Mouse (Mus musculus): ENCODE results near the gene Catsperz. TPM values are rescaled to one million over a fixed set of nuclear protein-coding genes. Genes with fewer than 3 reads are reported as not detected.

Catsperz gene
- polyA plus RNA-seq, 1 experiment from 2014 or later: 1.1 TPM

DNA sequence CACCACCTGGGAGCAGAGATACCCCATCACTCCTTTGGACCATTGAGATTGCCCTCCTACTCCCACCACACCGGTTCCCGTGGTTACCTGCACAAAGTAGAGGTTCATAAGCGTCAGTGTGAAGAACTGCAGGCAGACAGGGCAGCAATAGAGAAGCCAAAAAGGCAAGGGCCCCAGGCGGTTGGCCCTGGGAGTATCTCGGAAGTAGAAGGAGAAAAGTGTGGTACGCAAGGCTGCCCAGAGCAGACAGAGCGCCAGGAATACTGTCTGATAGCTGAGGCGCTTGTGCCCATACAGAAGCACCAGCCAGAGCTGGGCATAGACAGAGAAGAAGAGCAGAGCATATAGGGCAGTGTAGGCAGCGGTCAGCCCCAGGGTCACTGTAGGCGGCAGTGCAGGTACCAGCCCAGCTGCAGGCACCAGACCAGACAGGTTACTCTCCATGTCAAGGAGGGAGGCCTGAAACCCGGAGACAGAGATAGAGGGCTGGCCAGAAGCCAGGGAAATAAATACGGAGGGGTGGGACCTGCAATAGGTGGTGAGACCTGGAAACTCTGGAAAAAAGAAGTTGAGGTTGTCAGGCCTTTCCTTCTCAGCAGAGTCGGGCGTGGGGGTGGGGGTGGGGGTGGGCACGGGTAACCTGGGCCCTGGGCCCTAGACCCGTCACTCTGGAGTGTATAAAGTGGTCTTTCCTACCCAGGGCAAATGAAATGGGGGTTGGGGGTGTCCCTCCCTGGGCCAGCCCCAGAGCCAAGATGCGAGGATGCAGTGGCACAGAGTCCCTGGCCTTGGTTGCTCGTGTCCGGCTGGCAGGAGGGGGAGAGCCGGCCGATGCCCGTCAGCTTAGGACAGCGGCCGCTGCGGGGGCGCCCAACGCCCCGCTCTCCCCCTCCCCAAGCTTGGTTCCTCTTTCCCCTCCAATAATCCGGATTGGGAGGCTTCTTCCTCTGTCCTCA is 15.5 kb upstream of the Catsperz start:
- DNase-seq (ENCODE audit: low spot score): no peak
- Histone ChIP-seq H3K4me2 (ENCODE audit: low read length) (peak overlapping the region; percentile 97), H3K27ac (ENCODE audit: low read depth, low read length) (no peak overlapping the region), H3K36me3 (ENCODE audit: control insufficient read depth, insufficient read depth, low read length) (0 out of 2 replicates have a peak, but pooled peaks cover 3% of the 10 kb centered on the region), H3K27me3 (replicated peaks; ENCODE audit: control insufficient read depth, insufficient read depth, low read length) (peaks cover 8% of the 10 kb centered on the region), H3K9me3 (replicated peaks; ENCODE audit: control insufficient read depth, low read length) (no peaks in the 10 kb centered on the region), H3K9ac (ENCODE audit: low read length) (peak overlapping the region; percentile 86), H3K4me1 (ENCODE audit: control insufficient read depth, insufficient read depth, low read length) (peaks cover 25% of the 10 kb centered on the region), H3K4me3 (ENCODE audit: low read depth, low read length) (peak overlapping the region; percentile 77)
- WGBS: 22% methylated on average over 29 of the region's 29 CpGs
- peak; percentile 27 for ATAC-seq

DNA sequence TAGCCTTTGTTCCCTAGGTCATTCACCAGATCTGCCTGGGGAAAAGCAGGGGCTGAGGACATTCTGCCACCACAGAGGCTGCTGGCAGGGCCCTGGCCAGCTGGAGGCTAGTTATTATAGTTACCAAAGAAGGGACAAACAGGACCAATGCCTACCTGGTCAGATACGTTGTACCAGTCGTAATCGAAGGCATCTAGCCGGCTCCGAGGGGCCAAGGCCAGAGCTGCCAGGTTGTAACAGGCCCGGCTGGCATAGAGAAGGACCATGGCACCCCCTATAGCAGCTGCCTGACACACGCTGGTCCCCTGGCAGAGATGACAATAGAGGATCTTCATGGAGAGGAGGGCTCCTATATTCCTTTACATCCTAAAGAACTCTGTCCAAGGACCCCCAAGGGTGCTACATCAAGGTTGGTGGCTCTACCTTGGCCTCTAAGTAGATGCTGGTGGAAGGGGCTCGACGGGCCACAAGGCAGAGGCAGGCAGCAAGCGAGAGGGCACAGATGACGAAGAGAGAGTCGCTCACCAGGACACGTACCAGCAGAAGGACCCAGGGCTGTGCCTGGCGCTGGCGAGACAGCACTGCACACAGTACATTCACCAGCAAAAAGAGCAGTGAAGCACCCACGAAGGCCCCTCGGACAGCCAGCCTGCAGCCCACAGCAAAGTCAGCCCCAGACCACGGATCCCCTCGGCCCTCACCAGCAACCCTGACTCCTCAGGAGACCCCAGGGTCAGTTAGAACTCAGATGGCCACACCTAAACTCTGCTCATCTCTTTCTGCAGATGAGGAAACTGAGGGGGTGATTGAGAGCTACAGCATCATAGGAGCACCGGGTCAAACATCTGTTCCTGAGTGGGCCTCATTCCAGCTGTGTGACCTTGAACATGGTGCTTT is 14.2 kb upstream of the Catsperz start:
- no peak for ATAC-seq
- Histone ChIP-seq H3K4me1 (ENCODE audit: control insufficient read depth, insufficient read depth, low read length) (peaks cover 25% of the 10 kb centered on the region), H3K4me2 (ENCODE audit: low read length) (peak overlapping the region; percentile 97; the same call in 1 of the 2 replicates), H3K27ac (ENCODE audit: low read depth, low read length) (no peak overlapping the region), H3K27me3 (replicated peaks; ENCODE audit: control insufficient read depth, insufficient read depth, low read length) (peaks cover 19% of the 10 kb centered on the region), H3K9ac (ENCODE audit: low read length) (peak overlapping the region; percentile 1), H3K36me3 (ENCODE audit: control insufficient read depth, insufficient read depth, low read length) (no peaks in the 10 kb centered on the region), H3K4me3 (ENCODE audit: low read depth, low read length) (0 out of 2 replicates have a peak overlapping the region, but pooled peaks have one; percentile 77), H3K9me3 (replicated peaks; ENCODE audit: control insufficient read depth, low read length) (no peaks in the 10 kb centered on the region)
- no peak for DNase-seq (ENCODE audit: low spot score)
- 90% methylated on average over 20 of the region's 20 CpGs for WGBS

DNA sequence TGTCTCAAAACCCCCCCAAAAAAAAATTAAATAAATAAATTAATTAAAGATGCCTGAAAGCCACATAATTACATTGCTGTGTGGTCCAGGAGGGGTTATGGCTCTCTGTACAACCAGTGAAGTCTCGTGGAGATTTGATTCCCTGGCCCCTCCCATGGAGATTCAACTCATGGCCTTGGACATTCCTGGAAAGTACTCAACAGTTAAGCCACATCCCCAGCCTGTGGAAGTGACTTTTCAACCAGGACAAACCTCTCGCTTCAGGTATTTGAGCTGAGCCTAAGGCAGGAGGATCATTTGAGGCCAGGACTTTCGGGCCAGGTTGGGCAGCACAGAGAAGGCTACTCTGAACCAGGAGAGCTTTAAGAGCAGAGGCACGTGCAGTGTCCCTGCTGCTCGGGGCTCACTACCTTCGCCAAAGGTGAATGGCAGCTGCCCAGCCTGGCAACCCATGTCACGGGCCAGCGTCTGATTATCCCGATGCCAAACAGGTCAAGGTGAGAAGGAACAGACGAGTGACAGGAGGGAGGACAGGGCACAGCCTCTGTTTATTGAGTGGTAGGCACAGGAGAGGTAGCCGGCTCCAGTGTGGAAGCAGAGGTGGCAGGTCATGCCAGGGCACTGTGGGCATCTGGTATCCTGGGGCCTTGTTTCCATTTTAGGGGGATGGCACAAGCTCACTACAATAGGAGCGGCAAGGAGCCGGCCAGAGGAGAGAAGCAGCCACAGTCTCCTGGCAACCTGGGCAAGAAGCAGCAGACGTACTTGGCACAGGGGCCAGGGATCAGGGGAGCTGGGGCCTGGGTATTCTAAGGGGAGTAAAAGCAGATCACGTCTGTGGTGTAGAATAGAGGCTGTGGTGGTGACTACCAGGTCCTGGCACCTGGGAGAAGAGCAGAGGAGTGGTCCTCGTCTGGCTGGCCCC is 12.6 kb upstream of the Catsperz start:
- Histone ChIP-seq H3K36me3 (ENCODE audit: control insufficient read depth, insufficient read depth, low read length) (no peaks in the 10 kb centered on the region), H3K4me2 (ENCODE audit: low read length) (no peak overlapping the region), H3K9ac (ENCODE audit: low read length) (no peak overlapping the region), H3K27ac (ENCODE audit: low read depth, low read length) (no peak overlapping the region), H3K27me3 (replicated peaks; ENCODE audit: control insufficient read depth, insufficient read depth, low read length) (peaks cover 35% of the 10 kb centered on the region), H3K9me3 (replicated peaks; ENCODE audit: control insufficient read depth, low read length) (no peaks in the 10 kb centered on the region), H3K4me3 (ENCODE audit: low read depth, low read length) (no peak overlapping the region), H3K4me1 (ENCODE audit: control insufficient read depth, insufficient read depth, low read length) (peaks cover 25% of the 10 kb centered on the region)
- DNase-seq (ENCODE audit: low spot score) (no peak), ATAC-seq (no peak)
- 77% methylated on average over 16 of the region's 16 CpGs for WGBS

DNA sequence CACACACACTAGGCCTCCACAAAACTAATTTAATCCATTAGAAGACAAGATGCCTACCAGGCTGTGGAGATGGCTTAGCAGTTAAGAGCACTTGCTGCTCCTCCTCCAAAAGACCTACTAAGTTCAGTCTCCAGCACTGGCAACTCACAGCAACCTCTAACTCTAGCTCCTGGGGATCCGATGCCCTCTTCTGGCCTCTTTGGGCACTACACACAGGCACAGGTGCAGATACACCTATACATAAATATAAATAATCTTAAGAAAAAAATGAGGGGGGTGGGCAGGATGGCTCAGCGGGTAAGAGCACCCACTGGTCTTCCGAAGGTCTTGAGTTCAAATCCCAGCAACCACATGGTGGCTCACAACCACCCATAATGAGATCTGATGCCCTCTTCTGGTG is 11.1 kb upstream of the Catsperz start:
- Histone ChIP-seq H3K9ac (ENCODE audit: low read length) (no peak overlapping the region), H3K36me3 (ENCODE audit: control insufficient read depth, insufficient read depth, low read length) (no peaks in the 10 kb centered on the region), H3K9me3 (replicated peaks; ENCODE audit: control insufficient read depth, low read length) (no peaks in the 10 kb centered on the region), H3K27me3 (replicated peaks; ENCODE audit: control insufficient read depth, insufficient read depth, low read length) (peaks cover 49% of the 10 kb centered on the region), H3K27ac (ENCODE audit: low read depth, low read length) (no peak overlapping the region), H3K4me1 (ENCODE audit: control insufficient read depth, insufficient read depth, low read length) (peaks cover 21% of the 10 kb centered on the region), H3K4me3 (ENCODE audit: low read depth, low read length) (no peak overlapping the region), H3K4me2 (ENCODE audit: low read length) (no peak overlapping the region)
- 28% methylated on average over 3 of the region's 3 CpGs for WGBS
- no peak for DNase-seq (ENCODE audit: low spot score)
- ATAC-seq: no peak

DNA sequence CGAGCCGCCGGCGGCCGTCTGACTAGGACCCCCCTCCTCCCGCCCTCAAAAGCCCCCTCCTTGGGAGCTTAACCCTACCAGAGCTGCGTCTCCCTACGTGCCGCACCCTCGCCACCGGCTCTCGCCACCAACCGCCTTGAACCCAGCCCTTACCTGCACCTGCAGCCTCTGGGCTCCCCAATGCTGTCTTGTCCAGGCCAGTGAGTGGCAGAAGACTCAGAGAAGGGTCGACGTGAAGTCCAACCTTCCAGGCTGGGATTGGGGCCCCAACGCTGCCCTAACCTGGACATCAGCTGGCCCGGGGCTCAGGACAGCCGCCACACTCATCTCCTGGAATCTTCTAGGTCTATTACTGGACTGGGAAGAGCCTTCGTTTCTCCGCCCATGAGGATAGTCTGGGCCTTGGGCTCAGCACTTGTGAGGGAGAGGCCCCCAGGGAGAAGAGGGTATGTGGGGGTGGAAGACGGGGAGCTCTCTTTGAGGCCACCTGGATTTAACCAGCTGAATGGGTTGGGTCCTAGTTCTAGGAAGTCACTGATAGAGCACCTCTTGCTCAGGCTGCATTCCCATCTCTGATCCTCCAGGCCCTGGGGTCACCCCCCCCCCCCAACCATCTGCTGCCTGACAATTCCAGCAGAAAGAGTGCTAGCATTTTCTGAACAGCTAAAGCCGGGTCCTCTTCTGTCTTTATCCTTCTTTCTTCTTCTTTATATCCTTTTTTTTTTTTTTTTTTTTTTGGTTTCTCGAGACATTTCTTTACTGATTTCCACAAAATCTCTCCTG is 9.2 kb upstream of the Catsperz start, which contains the start of gene Kcnk4:
Gene Kcnk4, minus strand, starts transcription at position 321 of the 783 bp plus-strand sequence.
- Histone ChIP-seq H3K4me2 (ENCODE audit: low read length) (peak within 1 kb of the TSS; percentile 59), H3K4me1 (ENCODE audit: control insufficient read depth, insufficient read depth, low read length) (peaks cover 5% of the 10 kb centered on the region; the same call in 1 of the 2 replicates), H3K4me3 (ENCODE audit: low read depth, low read length) (peak within 1 kb of the TSS; percentile 33), H3K9ac (ENCODE audit: low read length) (peak within 1 kb of the TSS; percentile 56), H3K36me3 (ENCODE audit: control insufficient read depth, insufficient read depth, low read length) (no peaks in the 10 kb centered on the region), H3K9me3 (replicated peaks; ENCODE audit: control insufficient read depth, low read length) (no peaks in the 10 kb centered on the region), H3K27ac (ENCODE audit: low read depth, low read length) (no peak within 1 kb of the TSS), H3K27me3 (replicated peaks; ENCODE audit: control insufficient read depth, insufficient read depth, low read length) (peaks cover 61% of the 10 kb centered on the region)
- DNase-seq (ENCODE audit: low spot score) (no peak), ATAC-seq (peak; percentile 16; the same call in 1 of the 2 replicates)
- WGBS: 9% methylated on average over 23 of the region's 23 CpGs

DNA sequence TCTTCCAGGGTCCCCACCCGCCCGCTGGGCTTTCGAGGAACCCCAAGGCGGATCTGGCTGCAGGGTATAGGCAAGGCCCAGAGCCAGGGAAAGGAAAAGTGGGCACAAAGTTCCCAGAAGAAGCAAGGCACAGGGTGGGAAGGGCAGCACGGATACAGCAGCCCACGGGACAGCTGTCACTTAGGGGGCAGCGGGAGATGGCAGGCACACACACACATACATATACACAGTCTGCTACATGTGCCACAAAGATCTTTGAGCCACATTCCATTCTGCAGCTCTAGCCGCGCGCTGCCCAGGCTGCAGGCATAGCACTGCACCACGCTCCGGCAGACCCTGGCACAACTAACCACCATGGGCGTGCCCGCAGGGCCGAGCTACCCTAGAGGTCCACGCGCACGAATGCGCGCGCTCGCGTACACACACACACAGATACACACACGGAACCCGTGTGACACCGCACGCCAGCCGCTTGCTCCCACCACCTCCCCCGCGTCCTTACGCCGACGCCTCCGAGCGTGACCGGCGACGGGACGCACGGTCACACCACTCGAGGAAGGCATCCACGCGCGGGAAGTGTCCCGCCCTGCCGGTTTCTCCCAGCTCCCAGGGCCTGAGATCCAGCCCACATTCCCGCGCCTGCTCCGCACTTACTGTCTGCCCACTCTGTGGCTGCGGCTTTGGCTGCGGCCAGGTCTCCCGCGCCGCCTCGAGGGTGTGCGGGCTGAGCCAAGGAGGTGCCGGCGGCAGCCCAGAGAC is 8.4 kb upstream of the Catsperz start:
- peaks cover 64% of the 10 kb centered on the region for H3K27me3 ChIP-seq (replicated peaks; ENCODE audit: control insufficient read depth, insufficient read depth, low read length)
- no peak overlapping the region for H3K27ac ChIP-seq (ENCODE audit: low read depth, low read length)
- H3K4me2 ChIP-seq (ENCODE audit: low read length): peak overlapping the region; percentile 59
- no peaks in the 10 kb centered on the region for H3K36me3 ChIP-seq (ENCODE audit: control insufficient read depth, insufficient read depth, low read length)
- WGBS: 5% methylated on average over 55 of the region's 58 CpGs
- H3K4me1 ChIP-seq (ENCODE audit: control insufficient read depth, insufficient read depth, low read length): peaks cover 5% of the 10 kb centered on the region; the same call in 1 of the 2 replicates
- DNase-seq (ENCODE audit: low spot score) (no peak), ATAC-seq (peak; percentile 62)
- H3K4me3 ChIP-seq (ENCODE audit: low read depth, low read length): peak overlapping the region; percentile 33
- no peaks in the 10 kb centered on the region for H3K9me3 ChIP-seq (replicated peaks; ENCODE audit: control insufficient read depth, low read length)
- H3K9ac ChIP-seq (ENCODE audit: low read length): peak overlapping the region; percentile 56

DNA sequence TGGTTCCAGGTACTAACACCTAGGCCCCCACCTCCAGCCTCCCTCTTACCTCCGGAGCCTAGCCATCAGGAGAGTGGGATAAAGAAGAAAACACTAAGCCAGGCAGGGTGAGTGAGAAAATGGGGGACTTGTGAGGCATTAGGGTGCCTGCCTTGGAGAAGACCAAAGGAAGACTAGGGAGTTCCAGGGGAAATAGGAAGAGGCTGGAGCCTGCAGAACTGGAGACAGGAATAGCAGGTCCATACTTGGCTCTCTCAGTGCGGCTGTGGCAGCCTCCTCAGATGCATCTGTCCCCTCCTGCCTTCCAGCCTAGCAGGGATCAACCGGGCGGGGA is 7.9 kb upstream of the Catsperz start:
- Histone ChIP-seq H3K27ac (ENCODE audit: low read depth, low read length) (no peak overlapping the region), H3K9ac (ENCODE audit: low read length) (peak overlapping the region; percentile 56; the same call in 1 of the 2 replicates), H3K4me2 (ENCODE audit: low read length) (no peak overlapping the region), H3K4me1 (ENCODE audit: control insufficient read depth, insufficient read depth, low read length) (peaks cover 3% of the 10 kb centered on the region; the same call in 1 of the 2 replicates), H3K4me3 (ENCODE audit: low read depth, low read length) (no peak overlapping the region), H3K9me3 (replicated peaks; ENCODE audit: control insufficient read depth, low read length) (no peaks in the 10 kb centered on the region), H3K27me3 (replicated peaks; ENCODE audit: control insufficient read depth, insufficient read depth, low read length) (peaks cover 68% of the 10 kb centered on the region), H3K36me3 (ENCODE audit: control insufficient read depth, insufficient read depth, low read length) (no peaks in the 10 kb centered on the region)
- ATAC-seq (no peak), DNase-seq (ENCODE audit: low spot score) (no peak)
- WGBS: 17% methylated on average over 4 of the region's 4 CpGs
